Mouse (Mus musculus) B cell, adult 2 months (primary cell): ENCODE data around the gene Cdk2ap2.
"Not testable (repeated sequence)": the region's sequence is repeated elsewhere in the genome, so short reads cannot be mapped to it uniquely, and the experiment has no call there.

Source experiments
- DNase-seq, 2 experiments: peaks; one replicate each; pipeline ENCODE4 v3.0.0; 2022

Gene Cdk2ap2

GRCm38 (mm10) chr19:4096642-4097440 is at the start of gene Cdk2ap2:
Cdk2ap2 (plus strand) TSS chr19:4097182.
- DNase-seq, result peak; percentile 98

- DNase-seq, result peak; percentile 93 to 94
Observed at GRCm38 (mm10) chr19:4047859-4048258, 49.1 kb upstream of the Cdk2ap2 start.

- DNase-seq, result not testable (repeated sequence)
Observed at GRCm38 (mm10) chr19:4049069-4049468, 47.9 kb upstream of the Cdk2ap2 start.

- DNase-seq, result peak; percentile 30 to 33
Observed at GRCm38 (mm10) chr19:4051016-4051415, 46.0 kb upstream of the Cdk2ap2 start.

- peak; percentile 87 for DNase-seq
Observed at GRCm38 (mm10) chr19:4051741-4052515, 45.1 kb upstream of the Cdk2ap2 start.

- DNase-seq, result peak in 1 of 2 experiments; percentile 13
Observed at GRCm38 (mm10) chr19:4052516-4053030, 44.4 kb upstream of the Cdk2ap2 start.

GRCm38 (mm10) chr19:4054613-4055012 is 42.4 kb upstream of the Cdk2ap2 start:
- DNase-seq, result no peak

- DNase-seq, result no peak
Observed at GRCm38 (mm10) chr19:4055216-4055946, 41.6 kb upstream of the Cdk2ap2 start.

GRCm38 (mm10) chr19:4055947-4056693 is 40.9 kb upstream of the Cdk2ap2 start:
- no peak for DNase-seq

- DNase-seq, result no peak
Observed at GRCm38 (mm10) chr19:4056727-4057126, 40.3 kb upstream of the Cdk2ap2 start.

GRCm38 (mm10) chr19:4057389-4057788 is 39.6 kb upstream of the Cdk2ap2 start:
- no peak for DNase-seq

- no peak for DNase-seq
Observed at GRCm38 (mm10) chr19:4057962-4058361, 39.0 kb upstream of the Cdk2ap2 start.

- DNase-seq, result no peak
Observed at GRCm38 (mm10) chr19:4058581-4058980, 38.4 kb upstream of the Cdk2ap2 start.

GRCm38 (mm10) chr19:4059069-4059740 is 37.8 kb upstream of the Cdk2ap2 start, which contains the start of gene Gstp3:
Gstp3 (minus strand) TSS chr19:4059569.
- DNase-seq, result no peak

GRCm38 (mm10) chr19:4060044-4060898 is 36.7 kb upstream of the Cdk2ap2 start:
- not testable (repeated sequence) for DNase-seq

- DNase-seq, result no peak
Observed at GRCm38 (mm10) chr19:4060899-4061465, 36.0 kb upstream of the Cdk2ap2 start.

- not testable (repeated sequence) for DNase-seq
Observed at GRCm38 (mm10) chr19:4063357-4063756, 33.6 kb upstream of the Cdk2ap2 start.

GRCm38 (mm10) chr19:4064501-4064900 is 32.5 kb upstream of the Cdk2ap2 start:
- DNase-seq, result not testable (repeated sequence)

GRCm38 (mm10) chr19:4066280-4066679 is 30.7 kb upstream of the Cdk2ap2 start:
- DNase-seq, result no peak

GRCm38 (mm10) chr19:4066877-4067276 is 30.1 kb upstream of the Cdk2ap2 start:
- DNase-seq, result no peak
